Mouse (Mus musculus) hindbrain, embryonic 14.5 days (tissue): ENCODE results near the gene Plk5. TPM values are rescaled to one million over a fixed set of nuclear protein-coding genes. Genes with fewer than 3 reads are reported as not detected.
A peak's percentile ranks its signal among the peaks of the same experiment; 100 is the strongest.
"Not testable (repeated sequence)": the region's sequence is repeated elsewhere in the genome, so short reads cannot be mapped to it uniquely, and the experiment has no call there.

Experiments used
- ATAC-seq: fragments of 200-750 bp; cut with Nextera tagmentation; 2 replicates; pipeline ENCODE4 v1.8.0; 2017; ENCODE audit warnings: moderate number of reproducible peaks, mild to moderate bottlenecking, moderate TSS enrichment, moderate library complexity; ENCODE audit not compliant: low FRiP score
- DNase-seq: peaks from one replicate; pipeline ENCODE4 v3.0.0-alpha.2; 2015; ENCODE audit warnings: low spot score
- H3K27ac ChIP-seq: fragments of 300-500 bp; sonication (generic); 2 replicates; pipeline ENCODE4 v1.5.1; 2014; ENCODE audit warnings: mild to moderate bottlenecking, moderate library complexity
- H3K27me3 ChIP-seq: fragments of 300-500 bp; sonication (generic); 2 replicates; pipeline ENCODE4 v1.6.1; 2014; ENCODE audit warnings: mild to moderate bottlenecking, low read length, mixed read lengths; ENCODE audit not compliant: control insufficient read depth, insufficient read depth
- H3K36me3 ChIP-seq: fragments of 300-500 bp; sonication (generic); replicated peaks from 2 replicates; pipeline ENCODE4 v1.6.1; 2014; ENCODE audit not compliant: control insufficient read depth, insufficient read depth
- H3K4me1 ChIP-seq: fragments of 300-500 bp; sonication (generic); replicated peaks from 2 replicates; pipeline ENCODE4 v1.6.1; 2014; ENCODE audit warnings: antibody characterized with exemption, low read length, mixed read lengths; ENCODE audit not compliant: control insufficient read depth, insufficient read depth
- H3K4me2 ChIP-seq: fragments of 300-500 bp; sonication (generic); replicated peaks from 2 replicates; pipeline ENCODE4 v1.6.1; 2014; ENCODE audit warnings: mild to moderate bottlenecking, moderate library complexity
- H3K4me3 ChIP-seq: fragments of 300-500 bp; sonication (generic); replicated peaks from 2 replicates; pipeline ENCODE4 v1.5.1; 2014; ENCODE audit warnings: mild to moderate bottlenecking, low read length
- H3K9ac ChIP-seq: fragments of 300-500 bp; sonication (generic); 2 replicates; pipeline ENCODE4 v1.6.1; 2014
- H3K9me3 ChIP-seq: fragments of 300-500 bp; sonication (generic); 2 replicates; pipeline ENCODE4 v1.6.1; 2016; ENCODE audit warnings: low read length; ENCODE audit not compliant: control insufficient read depth
- WGBS: fragments of 180-500 bp; shearing (Covaris S2); extraction: QIAGEN DNeasy Blood & Tissue Kit; methylation state at CpG from one replicate; pipeline ENCODE4 v1.1.7; 2014; 5-methylcytosine and 5-hydroxymethylcytosine counted together
- polyA plus RNA-seq: library from polyadenylated mRNA; unstranded; fragments of >200 nt; fragmentation: Nextera tagmentation; extraction: Ambion mirVana; gene quantifications from 2 replicates; pipeline ENCODE4 v1.2.1, GENCODE M21; 2014

Plk5 gene
- polyA plus RNA-seq, 1 experiment from 2014 or later = 3.6 TPM

GRCm38 (mm10) chr10:80342305-80342748 is 13.9 kb upstream of the Plk5 start:
- no peaks in the 10 kb centered on the region for H3K36me3 ChIP-seq
- WGBS = 2% methylated on average over 26 of the region's 26 CpGs
- peak overlapping the region; percentile 26 for H3K4me3 ChIP-seq
- H3K27ac ChIP-seq = no peak overlapping the region
- peak overlapping the region; percentile 11; the same call in 1 of the 2 replicates for H3K9ac ChIP-seq
- no peaks in the 10 kb centered on the region for H3K9me3 ChIP-seq
- H3K4me2 ChIP-seq = peak overlapping the region; percentile 48
- peaks cover 14% of the 10 kb centered on the region for H3K4me1 ChIP-seq
- ATAC-seq (peak; percentile 3; the same call in 1 of the 2 replicates), DNase-seq (no peak)
- peaks cover 73% of the 10 kb centered on the region for H3K27me3 ChIP-seq

GRCm38 (mm10) chr10:80342749-80343424 is 13.4 kb upstream of the Plk5 start:
- ATAC-seq (peak; percentile 48), DNase-seq (peak; percentile 58)
- H3K9ac ChIP-seq = peak overlapping the region; percentile 16; the same call in 1 of the 2 replicates
- H3K4me1 ChIP-seq = peaks cover 14% of the 10 kb centered on the region
- H3K9me3 ChIP-seq = no peaks in the 10 kb centered on the region
- H3K27ac ChIP-seq = no peak overlapping the region
- H3K4me3 ChIP-seq = peak overlapping the region; percentile 26
- no peaks in the 10 kb centered on the region for H3K36me3 ChIP-seq
- peaks cover 78% of the 10 kb centered on the region for H3K27me3 ChIP-seq
- H3K4me2 ChIP-seq = peak overlapping the region; percentile 48
- 2% methylated on average over 26 of the region's 33 CpGs for WGBS

GRCm38 (mm10) chr10:80343425-80343895 is 12.8 kb upstream of the Plk5 start:
- H3K9ac ChIP-seq = 0 out of 2 replicates have a peak overlapping the region, but pooled peaks have one; percentile 16
- WGBS = 25% methylated on average over 13 of the region's 13 CpGs

GRCm38 (mm10) chr10:80344131-80344661 is 12.1 kb upstream of the Plk5 start:
- WGBS = 41% methylated on average over 9 of the region's 9 CpGs
- Histone ChIP-seq H3K27ac (no peak overlapping the region), H3K4me1 (peaks cover 14% of the 10 kb centered on the region), H3K9ac (no peak overlapping the region), H3K4me3 (no peak overlapping the region), H3K9me3 (no peaks in the 10 kb centered on the region), H3K36me3 (no peaks in the 10 kb centered on the region), H3K4me2 (no peak overlapping the region), H3K27me3 (peaks cover 91% of the 10 kb centered on the region)
- DNase-seq (no peak), ATAC-seq (no peak)

More at GRCm38 (mm10) chr10:80343425-80343895, 12.8 kb upstream of the Plk5 start:
- Histone ChIP-seq H3K27me3 (peaks cover 84% of the 10 kb centered on the region), H3K4me3 (peak overlapping the region; percentile 26), H3K27ac (no peak overlapping the region), H3K4me2 (peak overlapping the region; percentile 48), H3K36me3 (no peaks in the 10 kb centered on the region), H3K4me1 (peaks cover 14% of the 10 kb centered on the region), H3K9me3 (no peaks in the 10 kb centered on the region)
- DNase-seq (no peak), ATAC-seq (peak; percentile 12)

- DNase-seq (no peak), ATAC-seq (no peak)
- no peak overlapping the region for H3K4me2 ChIP-seq
- H3K27ac ChIP-seq = no peak overlapping the region
- 2% methylated on average over 16 of the region's 16 CpGs for WGBS
- H3K4me1 ChIP-seq = peaks cover 14% of the 10 kb centered on the region
- H3K9ac ChIP-seq = no peak overlapping the region
- no peaks in the 10 kb centered on the region for H3K9me3 ChIP-seq
- peaks cover 100% of the 10 kb centered on the region for H3K27me3 ChIP-seq
- H3K4me3 ChIP-seq = no peak overlapping the region
- H3K36me3 ChIP-seq = no peaks in the 10 kb centered on the region
Measured at GRCm38 (mm10) chr10:80345122-80345521, 11.1 kb upstream of the Plk5 start.

- 75% methylated on average over 5 of the region's 6 CpGs for WGBS
- H3K4me2 ChIP-seq, H3K27ac ChIP-seq, DNase-seq, ATAC-seq, H3K9ac ChIP-seq, H3K4me3 ChIP-seq, H3K9me3 ChIP-seq, H3K36me3 ChIP-seq: not testable (repeated sequence)
- peaks cover 14% of the 10 kb centered on the region for H3K4me1 ChIP-seq
- peaks cover 99% of the 10 kb centered on the region for H3K27me3 ChIP-seq
Measured at GRCm38 (mm10) chr10:80345929-80346328, 10.3 kb upstream of the Plk5 start.

- no peak overlapping the region for H3K4me2 ChIP-seq
- H3K9me3 ChIP-seq = no peaks in the 10 kb centered on the region
- H3K27me3 ChIP-seq = peaks cover 99% of the 10 kb centered on the region
- DNase-seq (no peak), ATAC-seq (no peak)
- WGBS = 14% methylated on average over 17 of the region's 17 CpGs
- H3K9ac ChIP-seq = no peak overlapping the region
- H3K27ac ChIP-seq = no peak overlapping the region
- H3K4me3 ChIP-seq = no peak overlapping the region
- no peaks in the 10 kb centered on the region for H3K36me3 ChIP-seq
- H3K4me1 ChIP-seq = peaks cover 8% of the 10 kb centered on the region
Measured at GRCm38 (mm10) chr10:80347514-80347967, 8.7 kb upstream of the Plk5 start.

GRCm38 (mm10) chr10:80348244-80348781 is 7.9 kb upstream of the Plk5 start, which contains the start of gene Adamtsl5:
Gene Adamtsl5, minus strand, starts transcription at chr10:80348412.
- Histone ChIP-seq H3K4me3 (no peak within 1 kb of the TSS), H3K27ac (no peak within 1 kb of the TSS), H3K9me3 (no peaks in the 10 kb centered on the region), H3K4me1 (peaks cover 3% of the 10 kb centered on the region), H3K36me3 (no peaks in the 10 kb centered on the region), H3K9ac (no peak within 1 kb of the TSS), H3K4me2 (peak within 1 kb of the TSS; percentile 29), H3K27me3 (peaks cover 99% of the 10 kb centered on the region)
- DNase-seq = no peak
- WGBS = 1% methylated on average over 42 of the region's 42 CpGs
- ATAC-seq = peak; percentile 24; the same call in 1 of the 2 replicates

GRCm38 (mm10) chr10:80348981-80349380 is 7.3 kb upstream of the Plk5 start:
- DNase-seq (no peak), ATAC-seq (no peak)
- peaks cover 99% of the 10 kb centered on the region for H3K27me3 ChIP-seq
- no peak overlapping the region for H3K4me2 ChIP-seq
- 17% methylated on average over 24 of the region's 26 CpGs for WGBS
- H3K4me3 ChIP-seq = no peak overlapping the region
- no peak overlapping the region for H3K27ac ChIP-seq
- H3K36me3 ChIP-seq = no peaks in the 10 kb centered on the region
- no peak overlapping the region for H3K9ac ChIP-seq
- H3K9me3 ChIP-seq = no peaks in the 10 kb centered on the region
- H3K4me1 ChIP-seq = no peaks in the 10 kb centered on the region
